Mouse (Mus musculus) testis, adult 2 months (tissue): ENCODE results near the gene Arl6ip5. TPM values are rescaled to one million over a fixed set of nuclear protein-coding genes. Genes with fewer than 3 reads are reported as not detected.

ENCODE experiments used
- H3K27ac ChIP-seq: fragments of 200-500 bp; 2 replicates; pipeline ENCODE4 v1.5.1; 2012; ENCODE audit warnings: low read depth, low read length; ENCODE audit not compliant: control insufficient read depth, insufficient read depth
- H3K27me3 ChIP-seq: fragments of 200-500 bp; 2 replicates; pipeline ENCODE4 v1.6.1; 2012; ENCODE audit warnings: mild to moderate bottlenecking, low read length, moderate library complexity; ENCODE audit not compliant: control insufficient read depth, insufficient read depth
- H3K36me3 ChIP-seq: fragments of 200-500 bp; 2 replicates; pipeline ENCODE4 v1.6.1; 2012; ENCODE audit warnings: mild to moderate bottlenecking, low read length; ENCODE audit not compliant: control insufficient read depth, insufficient read depth
- H3K4me1 ChIP-seq: fragments of 200-500 bp; 2 replicates; pipeline ENCODE4 v1.6.1; 2012; ENCODE audit warnings: low read length; ENCODE audit not compliant: control insufficient read depth, insufficient read depth
- H3K4me3 ChIP-seq: fragments of 200-500 bp; 2 replicates; pipeline ENCODE4 v1.5.1; 2012; ENCODE audit warnings: low read depth, mild to moderate bottlenecking, low read length, moderate library complexity, mixed read lengths; ENCODE audit not compliant: control insufficient read depth
- CTCF ChIP-seq: fragments of 200-500 bp; IDR thresholded peaks from 2 replicates; pipeline ENCODE4 v1.5.1; 2012; ENCODE audit warnings: low read depth, mild to moderate bottlenecking, inconsistent platforms, low read length, moderate library complexity; ENCODE audit not compliant: control insufficient read depth, insufficient read depth, insufficient replicate concordance
- POLR2A ChIP-seq: fragments of 200-500 bp; IDR thresholded peaks from 2 replicates; pipeline ENCODE4 v1.6.1; 2012; ENCODE audit warnings: low read depth, mild to moderate bottlenecking, inconsistent platforms, low read length, moderate library complexity; ENCODE audit not compliant: control insufficient read depth
- polyA plus RNA-seq: library from polyadenylated mRNA; depleted of rRNA; stranded (reverse); fragments of >200 nt; gene quantifications from 2 replicates; pipeline ENCODE4 v1.2.3, GENCODE M21; 2012; rRNA removed

Gene Arl6ip5
- polyA plus RNA-seq, 1 experiment, result 8.1 TPM

GRCm38 (mm10) chr6:97276366-97276765 is 65.9 kb downstream of the Arl6ip5 start:
- Histone ChIP-seq H3K36me3 (no peaks in the 10 kb centered on the region), H3K27ac (no peak overlapping the region), H3K4me3 (no peak overlapping the region), H3K4me1 (no peaks in the 10 kb centered on the region; the same call in 1 of the 2 replicates), H3K27me3 (no peaks in the 10 kb centered on the region)
- no peak for TF ChIP-seq CTCF
- TF ChIP-seq POLR2A, result no peak

- H3K27me3 ChIP-seq, result no peaks in the 10 kb centered on the region
- no peaks in the 10 kb centered on the region; the same call in 1 of the 2 replicates for H3K4me1 ChIP-seq
- TF ChIP-seq POLR2A (no peak), CTCF (no peak)
- H3K36me3 ChIP-seq, result no peaks in the 10 kb centered on the region
- H3K4me3 ChIP-seq, result no peak overlapping the region
- no peak overlapping the region for H3K27ac ChIP-seq
Observed at GRCm38 (mm10) chr6:97276890-97277497, 66.5 kb downstream of the Arl6ip5 start.

- no peak overlapping the region for H3K27ac ChIP-seq
- no peaks in the 10 kb centered on the region for H3K27me3 ChIP-seq
- H3K36me3 ChIP-seq, result no peaks in the 10 kb centered on the region
- H3K4me1 ChIP-seq, result no peaks in the 10 kb centered on the region; the same call in 1 of the 2 replicates
- TF ChIP-seq CTCF (peak; percentile 47; the same call in 1 of the 2 replicates), POLR2A (no peak)
- peak overlapping the region; percentile 39 for H3K4me3 ChIP-seq
Observed at GRCm38 (mm10) chr6:97278014-97278787, 67.7 kb downstream of the Arl6ip5 start.

- Histone ChIP-seq H3K4me3 (no peak overlapping the region), H3K36me3 (no peaks in the 10 kb centered on the region), H3K4me1 (no peaks in the 10 kb centered on the region; the same call in 1 of the 2 replicates), H3K27me3 (no peaks in the 10 kb centered on the region), H3K27ac (no peak overlapping the region)
- TF ChIP-seq POLR2A, result no peak
- no peak for TF ChIP-seq CTCF
Observed at GRCm38 (mm10) chr6:97278878-97279277, 68.4 kb downstream of the Arl6ip5 start.

Other genes with a start within 250 kb of the Arl6ip5 start
- gene Fam19a4, start 150.3 kb upstream of the Arl6ip5 start, polyA plus RNA-seq, result 1.0 and 1.1 TPM in 2 replicates
- gene Eogt, start 61.5 kb upstream of the Arl6ip5 start, polyA plus RNA-seq, result 3.4 and 4.5 TPM in 2 replicates
- gene Tmf1, start 31.6 kb upstream of the Arl6ip5 start, polyA plus RNA-seq, result 28.8 and 29.5 TPM in 2 replicates
- 8.5 and 12.9 TPM in 2 replicates for gene Uba3, start 5.0 kb upstream of the Arl6ip5 start, polyA plus RNA-seq
- 0.10 and 0.11 TPM in 2 replicates for gene Lmod3, start 42.1 kb downstream of the Arl6ip5 start, polyA plus RNA-seq